Mouse (Mus musculus): ENCODE measurements around the gene Phf2.
"Not testable (repeated sequence)": the region's sequence is repeated elsewhere in the genome, so short reads cannot be mapped to it uniquely, and the experiment has no call there.

Phf2 gene

DNA sequence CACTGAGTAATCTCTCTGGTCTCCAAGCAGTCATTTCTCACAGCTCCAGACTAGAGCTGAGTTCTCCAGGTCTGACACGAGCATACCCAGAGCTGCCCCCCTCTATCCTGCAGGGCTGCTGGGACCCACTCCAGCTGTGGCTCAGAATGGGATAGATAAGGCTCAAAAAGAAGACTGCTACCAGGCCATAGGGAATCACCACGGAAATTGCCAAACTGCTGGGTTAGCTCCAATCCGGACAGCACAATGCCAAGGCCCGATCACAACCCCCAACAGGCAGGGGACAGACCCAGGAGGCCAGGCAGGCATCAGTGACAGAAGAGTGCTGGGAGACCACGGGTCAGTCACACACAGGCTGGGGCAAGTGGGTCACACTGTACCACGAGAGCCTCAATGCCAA lies 12.9 kb downstream of the Phf2 start:
- DNase-seq (ENCODE audit: low spot score in 2 of 2) = no peak

DNA sequence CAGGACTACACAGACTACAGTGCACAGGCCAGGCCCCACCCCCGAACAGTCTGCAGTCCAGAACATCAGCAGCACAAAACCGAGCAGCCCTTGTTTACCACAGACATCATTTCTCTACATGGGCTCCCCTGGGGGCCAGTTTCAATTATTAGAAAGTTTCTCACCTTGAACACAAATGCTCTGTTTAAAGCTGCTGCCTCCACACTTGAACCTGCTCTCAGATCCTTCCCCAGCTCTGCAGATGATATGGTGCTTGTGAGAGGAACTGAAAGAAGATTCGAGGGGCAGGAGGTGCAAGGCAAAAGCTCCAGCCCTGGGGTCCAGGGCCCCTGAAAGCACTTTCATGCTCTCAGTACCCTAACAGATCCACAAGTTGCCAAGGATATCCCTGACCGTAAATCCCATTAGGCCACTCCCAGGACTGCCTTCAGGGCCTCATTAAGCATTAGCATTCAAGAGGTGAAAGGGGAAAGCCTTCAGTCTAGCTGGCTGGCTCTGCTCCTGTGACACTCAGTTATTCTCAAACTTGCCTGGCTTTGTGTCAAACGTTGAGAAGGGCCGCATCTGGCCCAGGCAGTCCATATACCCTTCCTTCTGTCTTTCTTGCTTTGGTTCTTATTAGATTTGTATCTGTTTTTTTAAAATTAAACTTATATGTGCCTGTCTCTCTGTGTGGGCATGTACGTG lies 13.5 kb downstream of the Phf2 start:
- no peak for DNase-seq (ENCODE audit: low spot score in 2 of 2)

DNA sequence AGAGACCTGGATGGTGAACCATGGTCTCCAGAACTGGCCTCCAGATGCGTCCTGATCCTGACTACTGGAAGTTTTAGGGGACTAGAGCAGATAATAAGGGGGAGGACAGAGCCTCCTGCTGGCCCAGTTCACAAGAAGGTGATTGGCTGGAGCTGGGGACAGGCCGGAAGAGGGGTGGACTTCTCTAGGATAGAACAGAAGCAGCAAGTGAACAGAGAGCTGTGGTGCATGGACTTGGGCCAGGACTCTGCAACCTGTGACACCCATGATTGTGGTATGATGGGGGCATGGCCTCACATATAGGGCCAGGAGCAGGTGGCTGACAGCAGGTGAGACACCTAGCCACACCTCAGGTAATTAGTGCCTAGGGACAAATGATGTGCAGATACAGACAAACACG lies 17.0 kb downstream of the Phf2 start:
- DNase-seq (ENCODE audit: low spot score in 2 of 2) = no peak

DNA sequence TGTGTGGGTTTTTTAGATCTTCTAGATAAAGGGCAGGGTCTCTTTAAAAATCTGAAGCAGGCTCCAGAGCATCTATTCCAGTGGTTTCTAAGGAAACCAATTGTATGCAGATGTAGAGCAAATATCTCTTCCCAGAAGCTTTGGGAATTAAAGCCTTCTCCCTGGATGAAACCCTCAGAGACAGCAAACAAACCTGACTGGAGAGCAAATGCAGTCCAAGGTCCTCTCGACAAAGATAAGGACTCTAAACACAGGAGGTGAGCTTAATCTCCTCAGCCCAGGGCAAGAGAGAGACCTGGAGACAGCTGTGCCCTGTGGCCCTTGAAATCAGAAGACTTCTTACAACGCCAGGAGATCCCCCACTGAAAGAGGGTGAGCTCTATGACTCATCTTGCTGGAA lies 17.4 kb downstream of the Phf2 start:
- no peak for DNase-seq (ENCODE audit: low spot score in 2 of 2)

DNA sequence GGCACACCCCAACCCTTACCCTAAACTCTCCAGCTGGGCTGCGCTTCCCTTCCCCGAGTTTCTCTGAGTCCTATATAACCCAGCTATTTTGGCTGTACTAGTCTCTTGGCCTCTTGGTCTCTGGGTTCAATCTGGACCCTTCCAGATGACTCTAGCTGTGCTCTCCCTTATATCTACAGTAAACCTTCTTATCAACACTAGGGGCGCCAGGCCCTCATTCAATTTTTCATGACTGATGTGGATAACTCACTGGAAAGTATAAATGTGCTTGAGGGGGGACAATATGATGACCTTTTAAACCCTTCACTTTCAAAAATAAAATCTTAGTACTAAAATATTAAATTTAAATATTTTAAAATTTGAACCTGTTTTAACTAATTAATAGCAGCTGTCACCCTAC lies 18.1 kb downstream of the Phf2 start:
- no peak for DNase-seq (ENCODE audit: low spot score in 2 of 2)

DNA sequence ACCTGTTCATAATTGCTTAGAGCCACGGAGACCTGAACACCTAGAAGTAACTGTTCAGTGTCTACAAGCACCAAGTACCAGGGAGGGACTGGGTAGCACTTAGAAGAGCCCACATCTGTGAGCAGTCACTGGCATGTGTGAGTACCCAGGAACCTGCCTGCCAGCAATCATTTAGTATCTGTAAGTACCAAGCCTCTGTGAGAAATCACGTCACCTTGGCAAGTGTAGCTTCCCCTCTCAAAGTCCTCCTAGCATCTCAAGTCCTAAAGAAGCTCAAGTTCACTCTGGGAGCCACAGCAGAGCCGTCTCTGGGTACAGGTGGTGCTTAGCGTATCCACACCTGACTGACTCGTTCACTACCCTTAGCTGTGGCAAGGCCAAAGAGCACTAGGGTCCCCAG lies 19.2 kb downstream of the Phf2 start:
- no peak for DNase-seq (ENCODE audit: low spot score in 2 of 2)

DNA sequence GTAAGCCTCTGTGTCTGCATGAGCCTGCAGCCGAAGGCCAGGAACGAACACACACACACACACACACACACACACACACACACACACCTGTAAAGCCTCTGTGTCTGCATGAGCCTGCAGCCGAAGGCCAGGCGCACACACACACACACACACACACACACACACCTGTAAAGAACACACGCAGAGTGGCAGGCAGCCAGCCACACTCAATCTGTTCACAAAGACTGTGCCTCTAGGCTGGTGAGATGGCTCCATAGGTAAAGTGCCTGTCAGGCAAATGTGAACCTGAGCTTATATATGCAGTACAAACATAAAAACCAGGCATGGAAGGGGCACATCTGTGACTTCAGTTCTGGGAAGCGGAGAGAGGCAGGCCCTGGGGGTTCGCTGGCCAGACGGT lies 20.1 kb downstream of the Phf2 start:
- DNase-seq (ENCODE audit: low spot score in 2 of 2) = no peak

DNA sequence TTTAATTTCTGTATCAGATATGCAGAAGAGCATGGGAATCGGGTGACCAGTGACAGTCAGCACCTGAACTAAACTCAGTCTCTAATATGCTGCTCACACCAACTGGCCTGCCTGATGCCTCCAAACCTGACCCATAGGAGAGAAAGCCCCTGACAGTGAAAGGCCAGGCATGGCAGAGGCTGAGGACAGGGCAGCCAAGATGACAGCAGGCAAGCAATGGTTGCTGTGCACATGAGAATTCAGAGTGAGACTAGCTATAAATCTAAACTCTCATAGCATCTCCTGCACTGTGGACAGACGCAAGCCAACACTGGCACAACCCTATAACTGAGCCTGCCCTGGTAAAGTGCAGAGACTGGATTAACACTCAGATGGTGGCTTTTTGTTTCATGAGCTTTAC lies 20.6 kb downstream of the Phf2 start:
- DNase-seq (ENCODE audit: low spot score in 2 of 2) = no peak

DNA sequence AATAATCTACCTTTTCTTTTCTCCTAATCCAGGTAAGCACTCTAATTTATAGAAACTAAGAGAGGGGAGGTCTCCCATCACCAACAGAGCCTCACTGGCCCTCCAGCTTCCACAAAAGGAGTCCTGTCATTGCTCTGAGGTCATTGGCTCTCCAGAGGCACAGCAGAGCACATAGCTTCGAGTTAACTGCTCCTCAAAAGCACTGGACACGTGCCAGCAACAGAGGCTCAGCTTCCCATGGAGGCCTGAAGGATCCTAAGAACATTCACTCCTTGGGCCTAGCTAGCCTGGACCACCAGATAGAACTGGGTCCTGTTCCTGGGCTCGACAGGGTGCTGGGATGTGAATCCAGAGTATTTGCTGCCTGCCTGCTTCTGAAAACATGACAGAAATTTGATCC lies 21.8 kb downstream of the Phf2 start:
- DNase-seq (ENCODE audit: low spot score in 2 of 2) = no peak

DNA sequence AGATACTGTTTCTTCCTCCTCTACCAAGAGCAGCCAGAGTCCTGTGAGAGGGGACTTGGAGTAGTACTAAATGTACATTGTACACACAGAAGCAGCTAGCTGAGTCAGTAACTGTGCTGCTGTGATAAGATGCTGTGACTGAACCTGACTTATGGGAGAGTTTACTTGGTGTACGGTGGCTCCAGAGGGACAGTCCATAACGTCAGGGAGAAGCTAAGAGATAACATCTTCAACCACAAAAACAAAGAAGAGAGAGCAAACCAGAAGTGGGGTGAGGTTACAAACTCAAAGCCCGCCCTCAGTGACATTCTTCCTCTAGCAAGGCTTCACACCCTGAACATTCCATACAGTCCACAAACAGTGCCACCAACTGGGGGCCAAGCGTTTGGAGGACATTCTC lies 25.6 kb downstream of the Phf2 start:
- DNase-seq (ENCODE audit: low spot score in 2 of 2) = no peak

DNA sequence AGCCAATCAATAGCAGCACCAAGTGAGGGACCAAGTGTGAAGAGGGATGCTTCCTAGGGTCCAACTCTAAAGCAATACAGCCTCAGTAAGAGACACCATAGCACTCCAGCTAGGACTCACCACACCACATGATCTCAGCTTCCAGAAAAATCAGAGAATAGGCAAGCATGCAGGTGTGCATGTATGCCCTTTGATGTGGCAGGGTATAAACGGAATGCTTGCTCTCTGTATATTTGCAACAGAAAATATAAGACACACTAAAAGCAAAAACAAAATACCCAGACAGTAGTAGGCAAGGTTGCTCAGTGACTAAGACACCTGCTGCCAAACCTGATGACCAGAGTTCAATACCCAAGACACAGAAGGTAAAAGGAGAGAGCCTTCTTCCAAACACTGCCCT lies 27.4 kb downstream of the Phf2 start:
- no peak for DNase-seq (ENCODE audit: low spot score in 2 of 2)

DNA sequence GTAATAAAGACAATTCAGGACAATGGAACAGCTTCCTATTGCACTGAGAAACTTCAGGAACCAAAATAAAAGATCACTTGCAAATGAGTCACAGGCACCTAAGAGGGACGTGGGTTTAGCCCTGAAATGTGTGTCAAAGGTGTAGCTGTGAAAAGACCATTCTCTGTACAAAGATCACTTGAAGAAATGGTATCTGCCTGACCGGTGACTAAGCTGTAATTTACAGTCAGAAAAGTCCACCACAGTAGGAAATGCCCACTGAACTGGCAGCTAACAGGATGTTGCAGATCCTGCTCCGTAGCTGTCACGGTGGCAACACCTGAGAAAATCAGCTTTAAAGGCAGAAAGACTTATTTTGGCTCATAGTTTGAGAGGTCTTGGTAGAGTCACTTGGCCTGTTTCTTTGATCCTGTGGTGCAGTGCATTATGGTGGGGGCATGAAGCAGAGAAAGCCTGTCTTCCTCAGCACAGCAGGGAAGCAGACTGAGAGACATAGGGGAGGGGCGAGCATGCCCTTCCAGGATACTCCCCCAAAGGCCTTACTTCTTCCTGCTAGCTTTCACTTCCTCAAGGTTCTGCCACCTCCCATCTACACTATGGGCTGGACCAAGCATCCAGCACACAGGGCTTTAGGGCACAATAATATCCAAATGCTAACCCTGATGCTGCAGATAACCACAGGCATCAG lies 28.9 kb downstream of the Phf2 start:
- no peak for DNase-seq (ENCODE audit: low spot score in 2 of 2)

DNA sequence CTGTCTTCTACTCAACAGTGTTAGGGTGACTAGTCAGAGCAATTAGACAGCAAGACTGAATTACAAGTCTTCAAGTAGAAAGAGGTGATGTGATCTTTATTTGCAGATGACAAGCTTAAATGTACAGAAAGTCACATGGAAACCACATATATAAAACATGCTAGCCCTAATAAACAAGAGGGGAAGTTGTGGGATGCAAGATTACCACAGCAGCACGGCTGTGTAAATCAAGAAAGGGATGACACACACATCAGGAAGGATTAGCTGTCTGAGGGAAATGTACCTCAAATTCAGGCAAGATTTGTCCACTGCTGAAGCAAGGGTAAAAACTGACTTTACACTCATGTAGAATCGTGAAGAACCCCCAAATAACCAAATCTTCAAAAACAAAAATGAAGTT lies 32.6 kb downstream of the Phf2 start:
- DNase-seq (ENCODE audit: low spot score in 2 of 2) = no peak

DNA sequence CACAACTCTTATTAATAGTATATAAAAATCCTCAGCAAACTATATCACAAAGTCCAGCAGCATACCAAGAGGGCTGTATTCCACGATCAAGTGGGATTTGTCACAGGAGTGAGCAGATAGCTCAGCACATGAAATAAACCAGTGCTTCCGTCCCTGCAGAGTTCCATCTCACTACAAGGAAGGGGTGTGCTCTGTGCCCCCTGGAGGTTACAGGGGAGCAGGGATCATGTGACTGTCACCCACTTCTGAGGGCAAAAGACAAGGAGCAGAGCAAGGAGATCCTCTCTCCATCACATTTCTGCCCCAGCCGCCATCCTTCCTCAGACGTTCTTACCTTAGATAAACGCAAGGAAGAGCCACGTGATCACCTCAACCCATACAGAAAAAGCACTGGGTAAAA lies 33.4 kb downstream of the Phf2 start:
- DNase-seq (ENCODE audit: low spot score in 2 of 2) = no peak

DNA sequence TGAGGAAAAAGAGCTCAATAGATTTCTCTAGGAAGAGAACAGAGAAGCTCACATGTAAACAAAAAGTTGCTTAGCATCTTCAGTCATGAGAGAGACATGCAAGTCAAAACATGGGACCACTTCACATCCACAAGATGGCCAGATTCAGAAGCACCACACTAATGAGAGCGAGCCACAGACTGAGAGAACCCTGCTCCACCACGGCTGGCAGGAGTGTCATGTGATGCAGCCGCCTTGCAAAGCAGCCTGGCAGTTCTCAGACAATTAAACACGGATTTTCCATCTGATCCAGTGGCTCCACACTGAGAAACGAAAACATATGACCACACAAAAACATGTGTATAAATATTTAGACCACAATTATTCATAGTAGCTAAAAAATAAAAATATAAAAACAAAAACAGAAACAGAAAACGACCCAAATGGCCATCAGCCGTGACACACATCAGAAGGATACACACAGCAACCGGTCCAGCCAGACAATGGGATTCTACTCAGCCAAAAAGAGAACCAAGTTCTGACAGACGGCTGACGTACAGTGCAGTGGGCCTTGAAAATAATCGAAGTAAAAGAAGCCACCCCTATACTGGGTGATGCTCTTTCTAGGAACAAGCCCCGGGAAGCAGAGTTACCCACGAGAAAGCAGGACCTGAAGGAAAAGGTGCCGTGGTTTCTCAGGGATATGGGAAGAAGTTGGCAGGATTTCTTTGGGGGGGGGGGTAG lies 40.2 kb downstream of the Phf2 start:
- no peak for DNase-seq (ENCODE audit: low spot score in 2 of 2)

DNA sequence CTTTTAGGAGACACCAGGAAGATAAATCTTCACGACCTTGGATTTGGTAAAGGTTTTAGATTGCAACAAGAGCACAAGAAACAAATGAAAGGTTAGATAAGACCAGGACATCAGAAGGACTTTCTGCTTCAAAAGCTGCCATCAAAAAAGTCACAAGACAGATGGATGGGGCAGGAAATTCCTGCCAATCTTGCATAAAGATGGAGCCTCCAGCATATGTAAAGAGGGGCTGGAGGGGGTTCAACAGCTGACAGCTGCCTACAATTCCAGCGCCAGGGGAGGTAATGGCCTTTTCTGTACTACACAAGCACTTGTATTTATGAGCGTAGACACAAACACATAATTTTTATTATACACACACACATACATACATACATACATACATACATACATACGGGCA lies 41.1 kb downstream of the Phf2 start:
- no peak for DNase-seq (ENCODE audit: low spot score in 2 of 2)

DNA sequence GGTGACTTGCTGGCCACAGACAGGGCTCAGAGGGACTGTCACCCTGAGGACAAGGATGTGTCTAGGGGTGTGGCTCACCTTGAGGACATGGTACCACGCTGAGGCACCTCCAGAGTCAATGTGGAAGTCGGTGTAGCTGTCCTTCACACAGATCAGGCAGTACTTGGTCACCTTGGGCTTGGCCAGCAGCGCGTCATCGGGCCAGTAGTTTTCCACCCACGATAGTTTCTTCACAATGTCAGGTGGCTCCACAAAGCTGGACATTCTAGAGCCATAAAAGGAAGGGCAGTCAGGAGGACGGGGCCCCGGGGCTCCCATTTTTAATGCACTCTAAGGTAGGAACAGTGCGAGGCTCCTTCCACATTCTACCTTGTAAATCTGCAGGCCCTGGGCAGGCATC lies 48.0 kb downstream of the Phf2 start:
- no peak for DNase-seq (ENCODE audit: low spot score in 2 of 2)

DNA sequence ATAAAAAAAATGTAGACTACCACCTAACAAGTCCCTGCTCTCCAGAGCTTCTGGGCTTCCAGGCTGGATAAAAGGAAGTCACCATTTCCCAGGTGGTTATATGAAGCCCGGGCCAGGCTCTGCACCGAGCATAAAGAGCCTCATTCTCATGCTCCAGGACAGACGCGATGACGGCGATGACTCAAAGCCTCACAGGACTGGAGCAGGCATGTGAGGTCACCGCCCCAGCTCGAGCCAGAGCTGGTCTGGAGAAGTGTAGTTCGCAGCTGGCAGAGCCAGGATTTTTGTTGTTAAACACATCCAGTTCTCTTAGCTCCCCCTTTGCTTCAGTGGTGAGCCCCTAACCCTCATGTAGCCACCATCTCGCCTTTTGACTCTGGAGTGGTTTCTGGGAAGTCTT lies 48.6 kb downstream of the Phf2 start:
- DNase-seq (ENCODE audit: low spot score in 2 of 2) = no peak

DNA sequence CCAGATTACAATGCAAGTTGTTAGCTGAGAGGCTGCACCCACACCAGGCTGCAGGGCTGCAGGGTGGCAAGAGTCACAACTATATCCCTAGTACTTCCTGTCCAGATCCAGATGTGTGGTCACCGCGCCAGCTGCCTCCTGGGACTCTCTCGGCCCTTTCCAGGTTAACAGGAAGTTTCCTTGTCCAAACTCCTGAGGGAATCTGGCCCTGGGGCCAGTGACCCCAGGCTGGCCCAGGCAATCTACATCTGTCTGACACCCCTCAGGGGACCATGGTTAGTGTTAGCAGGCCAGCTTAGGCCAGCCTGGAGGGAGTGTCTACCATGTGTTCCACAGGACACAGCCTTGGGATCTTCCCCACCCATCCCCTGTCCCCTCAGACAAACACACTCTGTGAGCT lies 51.8 kb downstream of the Phf2 start:
- no peak for DNase-seq (ENCODE audit: low spot score in 2 of 2)

DNA sequence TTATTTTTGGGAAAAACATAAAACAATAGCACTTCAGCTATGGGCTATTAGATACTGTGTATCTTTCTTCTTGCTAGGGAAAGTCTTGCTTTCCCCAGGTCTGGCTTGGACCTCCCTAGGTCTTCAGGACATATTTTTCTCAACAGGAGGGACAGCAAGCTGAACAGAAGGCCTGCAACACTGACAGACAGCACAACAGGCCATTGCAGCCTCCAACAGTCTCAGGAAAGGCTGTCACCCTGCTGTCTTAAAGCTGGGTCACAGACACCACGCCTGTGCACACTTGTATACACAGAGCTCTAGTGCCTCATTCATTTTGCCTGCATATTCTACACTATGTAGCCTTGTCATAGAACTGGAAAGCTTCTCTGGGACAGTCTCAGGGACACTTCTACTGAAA lies 56.5 kb downstream of the Phf2 start:
- no peak for DNase-seq (ENCODE audit: low spot score in 2 of 2)

DNA sequence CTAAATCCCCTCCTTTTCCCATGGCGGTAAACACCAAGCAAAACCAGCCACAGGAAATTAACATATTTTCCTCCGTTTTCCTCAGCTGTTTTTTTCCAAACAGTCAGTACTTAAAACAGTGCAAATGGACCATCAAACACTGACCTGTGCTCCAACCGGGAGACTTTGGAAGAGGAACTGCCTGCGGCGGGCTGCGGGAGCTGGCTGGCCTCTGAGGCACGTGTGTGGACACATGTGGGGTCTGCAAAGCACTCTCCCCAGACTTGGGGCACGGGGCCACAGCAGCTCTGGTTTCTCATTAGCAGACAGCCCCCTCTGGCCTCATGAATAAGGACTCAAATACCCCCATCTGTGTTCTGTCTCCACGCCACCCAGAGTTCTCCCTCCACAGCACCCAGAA lies 59.9 kb downstream of the Phf2 start:
- no peak for DNase-seq (ENCODE audit: low spot score in 2 of 2)

DNA sequence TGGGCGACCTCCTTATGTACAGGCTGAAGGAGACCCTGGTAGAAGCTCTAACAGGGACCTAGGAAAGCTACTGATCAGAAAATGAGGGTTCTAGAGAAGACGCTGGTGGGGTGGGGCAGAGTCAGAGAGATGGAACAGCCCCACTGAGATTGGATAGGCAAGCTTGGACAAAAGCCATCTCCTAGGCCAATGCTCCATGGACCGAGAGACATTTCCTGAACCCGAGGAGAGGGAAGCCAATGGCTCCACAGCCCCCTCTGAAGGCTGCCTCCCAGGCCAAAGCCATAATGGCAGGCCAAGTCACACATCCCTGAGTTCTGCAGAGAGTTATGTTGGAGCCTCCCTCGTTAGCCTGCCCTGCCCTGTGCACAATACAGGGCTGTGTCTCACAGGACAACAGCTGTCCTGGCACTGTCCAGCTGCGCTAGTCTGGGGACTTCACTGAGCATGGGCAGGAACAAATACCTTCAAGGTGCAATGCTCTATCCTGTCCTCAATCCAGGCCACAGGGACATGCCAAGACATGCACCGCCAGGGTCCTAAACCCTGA lies 60.6 kb downstream of the Phf2 start:
- no peak for DNase-seq (ENCODE audit: low spot score in 2 of 2)

DNA sequence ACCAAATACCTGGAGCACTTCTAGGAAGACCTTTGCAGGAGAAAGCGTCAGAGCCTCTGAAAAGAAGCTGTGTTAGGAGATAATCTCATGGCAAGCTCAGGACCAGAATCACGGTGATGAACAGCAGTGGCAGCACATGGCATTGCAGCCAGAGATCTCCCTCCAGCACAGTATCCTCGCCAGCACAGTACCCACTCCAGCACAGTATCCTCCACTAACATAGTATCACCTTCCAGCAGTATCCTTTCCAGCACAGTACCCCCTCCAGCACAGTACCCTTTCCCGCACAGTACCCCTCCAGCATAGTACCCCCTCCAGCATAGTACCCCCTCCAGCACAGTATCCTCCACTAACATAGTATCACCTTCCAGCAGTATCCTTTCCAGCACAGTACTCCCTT lies 61.3 kb downstream of the Phf2 start:
- not testable (repeated sequence) for DNase-seq (ENCODE audit: low spot score in 2 of 2)
